Mouse (Mus musculus) thymus, adult 18-20 months (tissue): ENCODE results near the gene Rassf9.

Experiments used
- DNase-seq, 2 experiments: peaks; one replicate each; pipeline ENCODE4 v3.0.0; 2022; ENCODE audit warnings: mixed read lengths in 2 of 2

Gene Rassf9

GRCm38 (mm10) chr10:102511807-102512461 is at the start of gene Rassf9:
Gene Rassf9, plus strand, starts transcription at chr10:102512222.
- no peak for DNase-seq

DNA sequence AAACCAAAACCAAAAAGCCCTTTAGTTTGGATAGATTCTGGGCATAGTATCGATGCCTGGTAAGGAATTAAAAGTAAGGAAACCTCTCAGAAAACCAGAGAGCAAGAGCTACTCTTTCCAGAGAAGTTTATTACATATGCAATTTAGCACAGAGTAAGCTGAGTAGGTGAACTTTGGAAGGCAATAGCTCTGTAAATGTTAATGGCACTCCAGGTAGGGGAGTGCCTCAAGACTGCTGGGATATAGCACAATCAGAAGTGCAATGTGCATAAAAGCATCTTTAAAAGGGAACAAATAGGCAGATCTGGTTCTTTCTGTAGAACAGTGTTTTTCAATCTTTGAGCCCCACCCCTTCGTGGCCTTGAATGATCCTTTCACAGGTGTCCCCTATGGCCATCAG is 42.6 kb upstream of the Rassf9 start:
- no peak for DNase-seq

- no peak for DNase-seq
These were observed 21.6 kb upstream of the Rassf9 start, which contains the start of gene Nts for GRCm38 (mm10) chr10:102490386-102490785. Gene Nts, minus strand, starts transcription at chr10:102490486.

DNA sequence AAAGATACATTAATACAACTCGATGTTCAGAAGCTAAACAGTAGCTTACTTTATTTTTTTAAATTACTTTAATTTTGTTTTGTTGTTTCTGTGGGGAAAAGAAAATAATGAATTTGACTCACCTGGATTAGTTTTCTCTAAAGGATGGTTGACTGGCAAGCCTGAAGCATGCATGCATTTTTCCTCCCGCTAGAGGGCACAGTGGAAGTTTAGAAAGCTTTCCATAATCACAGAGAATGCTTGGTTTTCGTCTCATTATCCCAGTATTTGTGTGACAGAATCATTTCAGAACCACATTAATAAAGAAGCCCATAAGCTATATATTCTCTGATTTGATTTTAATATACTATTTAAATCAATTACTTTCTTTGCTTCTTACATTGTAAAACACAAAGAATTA is 20.2 kb upstream of the Rassf9 start:
- DNase-seq = no peak

GRCm38 (mm10) chr10:102498754-102499153 is 13.3 kb upstream of the Rassf9 start:
- no peak for DNase-seq

GRCm38 (mm10) chr10:102507386-102507785 is 4.6 kb upstream of the Rassf9 start:
- DNase-seq = no peak

DNA sequence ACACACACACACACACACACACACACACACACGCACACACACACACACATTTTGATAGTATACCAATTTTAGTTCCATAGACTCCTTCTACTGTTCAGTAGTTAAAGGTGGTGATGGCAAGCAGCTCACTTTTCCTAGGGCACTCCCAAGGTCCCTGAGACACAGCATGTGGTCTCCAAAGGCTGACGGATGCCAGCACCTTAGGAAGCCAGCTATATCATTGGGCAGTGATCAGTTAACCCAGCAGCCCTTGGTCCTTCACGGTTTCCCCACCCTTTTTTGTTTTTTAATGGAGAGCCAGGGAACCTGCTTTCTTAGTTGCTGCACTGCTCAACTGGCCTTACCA is 588 bp upstream of the Rassf9 start:
- no peak for DNase-seq

- no peak for DNase-seq
These were observed 2.1 kb downstream of the Rassf9 start for GRCm38 (mm10) chr10:102514159-102514558.

- no peak for DNase-seq
These were observed 15.9 kb downstream of the Rassf9 start for GRCm38 (mm10) chr10:102527901-102528300.

DNA sequence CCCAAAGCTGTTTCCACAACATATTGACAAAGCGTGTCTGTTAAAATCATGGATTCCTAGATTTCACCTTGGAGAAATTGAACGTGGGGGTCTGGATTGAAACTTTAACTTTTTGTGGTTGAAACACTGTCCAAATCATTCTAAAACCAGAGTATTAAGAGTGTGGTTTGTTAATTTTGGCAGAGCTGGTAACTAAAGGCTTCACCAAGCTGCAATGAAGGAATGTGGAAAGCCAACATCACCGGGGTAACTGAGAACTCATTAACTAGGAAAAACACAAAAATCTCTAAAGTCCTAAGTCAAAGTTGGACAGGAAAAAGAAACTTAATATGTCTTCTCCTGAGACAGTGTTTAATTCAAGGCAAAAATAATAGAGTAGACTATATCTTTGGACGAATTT is 41.9 kb downstream of the Rassf9 start:
- DNase-seq = no peak

DNA sequence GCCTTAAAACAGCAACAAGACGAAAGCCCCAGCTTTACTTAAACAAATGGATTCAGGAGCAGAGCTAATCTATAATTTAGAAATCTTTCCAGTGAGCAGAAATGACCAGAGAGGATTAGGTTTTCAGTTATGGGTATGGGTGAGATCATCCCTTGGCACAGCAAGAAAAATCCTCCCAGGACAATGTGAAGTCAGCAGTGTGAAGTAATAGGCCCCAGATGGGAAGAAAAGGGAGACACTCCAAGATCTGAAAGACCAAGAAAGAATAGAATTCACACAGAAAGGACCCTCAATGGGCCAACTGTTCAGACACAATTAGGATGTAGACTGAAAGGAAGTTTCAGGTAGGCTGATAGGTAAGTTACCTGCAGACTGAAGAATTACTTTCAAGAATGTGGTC is 50.5 kb downstream of the Rassf9 start:
- no peak for DNase-seq

GRCm38 (mm10) chr10:102577970-102578369 is 65.9 kb downstream of the Rassf9 start:
- no peak for DNase-seq

GRCm38 (mm10) chr10:102594306-102594705 is 82.3 kb downstream of the Rassf9 start:
- DNase-seq = no peak
